In the genomic region with DNA sequence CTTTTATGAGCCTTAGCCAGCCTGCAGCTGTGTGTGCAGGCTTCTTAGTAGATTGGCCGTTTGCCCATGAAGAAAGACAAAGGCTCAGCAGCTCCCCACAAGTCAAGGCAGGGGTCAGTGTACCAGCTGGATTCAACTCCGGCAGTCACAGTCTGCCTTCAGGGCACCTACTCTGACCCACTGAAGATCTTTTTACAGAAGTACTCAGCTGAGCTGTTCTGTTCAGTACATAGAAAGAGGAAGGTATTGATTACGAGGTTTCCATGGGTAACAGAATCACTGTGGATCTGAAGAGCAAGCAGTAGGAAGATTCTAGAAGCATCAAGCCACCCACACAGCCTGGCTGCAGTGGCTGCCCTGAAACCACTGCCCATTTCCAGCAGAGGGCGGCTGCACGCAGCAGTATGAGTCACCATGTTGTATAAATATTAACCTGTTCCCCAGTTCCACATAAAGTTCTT, we compare ENCODE assay signal across 8 mouse cellular contexts.
A peak's percentile ranks its signal among the peaks of the same experiment; 100 is the strongest.
DNase-seq lines count a peak whose midpoint lies in the region; ATAC-seq and TF ChIP-seq lines count a peak whose summit lies in the region.

No protein-coding gene starts in this region.

- no peaks in the 10 kb centered on the region for H3K36me3 ChIP-seq in MEL (ENCODE audit: control insufficient read depth in 1 of 2, insufficient read depth in 2 of 2, low read length in 2 of 2)
- peaks cover 10% of the 10 kb centered on the region; the same call in 1 of the 2 replicates for H3K36me3 ChIP-seq in intestine, embryonic 14.5 days (ENCODE audit: control insufficient read depth, insufficient read depth, low read length)
- H3K36me3 ChIP-seq in liver, embryonic 14.5 days (replicated peaks; ENCODE audit: control insufficient read depth, insufficient read depth, low read depth), result no peaks in the 10 kb centered on the region

- TF ChIP-seq CTCF in MEL (IDR thresholded peaks at IDR 0.05 in 2 of 3, conservative IDR thresholded peaks at IDR 0.05 in 1 of 3; ENCODE audit: control insufficient read depth in 1 of 3, insufficient read depth in 1 of 3, low read depth in 2 of 3, low read length in 3 of 3, poor library complexity in 1 of 3, severe bottlenecking in 1 of 3), result peak in 2 of 3 experiments; percentile 26 to 27; a peak in 4 of 6 replicates
- peak; percentile 49 for TF ChIP-seq CTCF in liver, embryonic 14.5 days (IDR thresholded peaks at IDR 0.05; ENCODE audit: low read depth)

- peak; percentile 23 for DNase-seq in gastrocnemius, postnatal 14 days
- no peak for DNase-seq in gastrocnemius, postnatal 25 days
- peak; percentile 7 for DNase-seq in MEL (ENCODE audit: low read depth, low spot score)
- DNase-seq in embryo, embryonic 11 days, result peak; percentile 33
- DNase-seq in intestine, embryonic 14.5 days (ENCODE audit: low spot score), result no peak
- DNase-seq in liver, embryonic 14.5 days (ENCODE audit: low read depth in 3 of 3, low spot score in 3 of 3), result no peak
- peak; percentile 58 to 59 for DNase-seq in right cerebral cortex, postnatal 10 days (ENCODE audit: low spot score in 2 of 2)
- DNase-seq in spleen, postnatal 4 days (ENCODE audit: low spot score in 2 of 2), result no peak

- no peak overlapping the region for H3K4me2 ChIP-seq in intestine, embryonic 14.5 days (ENCODE audit: low read length)
- H3K4me2 ChIP-seq in liver, embryonic 14.5 days (ENCODE audit: low read depth), result no peak overlapping the region

- WGBS in intestine, embryonic 14.5 days, result 42% methylated on average over 5 of the region's 5 CpGs
- 60% methylated on average over 5 of the region's 5 CpGs for WGBS in liver, embryonic 14.5 days (ENCODE audit: insufficient replicate concordance)

- no peaks in the 10 kb centered on the region for H3K79me2 ChIP-seq in MEL (ENCODE audit: control insufficient read depth, insufficient read depth, low read length, poor library complexity)

- intact Hi-C loops in gastrocnemius, postnatal 14 days (cut with DNase I; ENCODE audit: low total_unique reads), result no loop called here

- TF ChIP-seq EP300 in MEL (IDR thresholded peaks at IDR 0.05; ENCODE audit: low read depth in 1 of 2, low read length in 2 of 2), result no peak
- TF ChIP-seq EP300 in liver, embryonic 14.5 days (IDR thresholded peaks at IDR 0.05; ENCODE audit: low read depth), result no peak

- TF ChIP-seq RAD21 in MEL (IDR thresholded peaks at IDR 0.05; ENCODE audit: low read depth, low read length), result peak; percentile 14

- no peak overlapping the region for H3K4me3 ChIP-seq in MEL (ENCODE audit: control insufficient read depth in 1 of 2, insufficient read depth in 1 of 2, low read depth in 2 of 2, low read length in 2 of 2)
- no peak overlapping the region for H3K4me3 ChIP-seq in intestine, embryonic 14.5 days (ENCODE audit: low read depth, low read length)
- no peak overlapping the region for H3K4me3 ChIP-seq in liver, embryonic 14.5 days (ENCODE audit: insufficient read depth in 1 of 2, low read depth in 2 of 2, low read length in 2 of 2)

- H3K4me1 ChIP-seq in MEL (ENCODE audit: control insufficient read depth in 1 of 2, insufficient read depth in 2 of 2, low read length in 2 of 2), result no peaks in the 10 kb centered on the region
- H3K4me1 ChIP-seq in intestine, embryonic 14.5 days (replicated peaks; ENCODE audit: control insufficient read depth, insufficient read depth, low read length), result 0 out of 2 replicates have a peak, but pooled peaks cover 4% of the 10 kb centered on the region
- H3K4me1 ChIP-seq in liver, embryonic 14.5 days (replicated peaks; ENCODE audit: control insufficient read depth in 2 of 2, insufficient read depth in 2 of 2, low read length in 1 of 2), result no peaks in the 10 kb centered on the region

- peak; percentile 83 for ATAC-seq in intestine, embryonic 14.5 days (replicated peaks; ENCODE audit: low FRiP score, low TSS enrichment, low read depth)
- ATAC-seq in liver, embryonic 14.5 days (ENCODE audit: insufficient read depth), result no peak

- H3K9me3 ChIP-seq in MEL (replicated peaks; ENCODE audit: insufficient read depth, low read length), result no peaks in the 10 kb centered on the region
- H3K9me3 ChIP-seq in intestine, embryonic 14.5 days (ENCODE audit: control insufficient read depth, low read length), result no peaks in the 10 kb centered on the region
- H3K9me3 ChIP-seq in liver, embryonic 14.5 days (ENCODE audit: control insufficient read depth, low read length), result no peaks in the 10 kb centered on the region

- H3K27me3 ChIP-seq in MEL (ENCODE audit: control insufficient read depth in 1 of 2, insufficient read depth in 2 of 2, low read length in 2 of 2), result no peaks in the 10 kb centered on the region
- no peaks in the 10 kb centered on the region for H3K27me3 ChIP-seq in intestine, embryonic 14.5 days (replicated peaks; ENCODE audit: control insufficient read depth, insufficient read depth, low read length)
- no peaks in the 10 kb centered on the region for H3K27me3 ChIP-seq in liver, embryonic 14.5 days (ENCODE audit: control insufficient read depth, insufficient read depth, low read length)

- no peak for TF ChIP-seq POLR2A in MEL (IDR thresholded peaks at IDR 0.05; ENCODE audit: control insufficient read depth in 1 of 2, insufficient read depth in 1 of 2, low read depth in 1 of 2, low read length in 2 of 2, poor library complexity in 1 of 2)

- H3K27ac ChIP-seq in MEL (ENCODE audit: control insufficient read depth, low read depth, low read length), result no peak overlapping the region
- H3K27ac ChIP-seq in intestine, embryonic 14.5 days (ENCODE audit: low read depth), result no peak overlapping the region
- no peak overlapping the region for H3K27ac ChIP-seq in liver, embryonic 14.5 days

- no peak overlapping the region for H3K9ac ChIP-seq in MEL (ENCODE audit: control insufficient read depth, low read depth, low read length, poor library complexity, severe bottlenecking)
- H3K9ac ChIP-seq in intestine, embryonic 14.5 days (ENCODE audit: low read length), result no peak overlapping the region
- H3K9ac ChIP-seq in liver, embryonic 14.5 days (replicated peaks), result no peak overlapping the region

TF ChIP-seq in MEL, 35 proteins besides CTCF, POLR2A, EP300 and RAD21:
- TF ChIP-seq BHLHE40 (IDR thresholded peaks at IDR 0.05; ENCODE audit: borderline replicate concordance, low read depth, low read length), result no peak
- TF ChIP-seq USF1 (IDR thresholded peaks at IDR 0.05; ENCODE audit: low read depth, low read length), result no peak
- TF ChIP-seq NELFE (IDR thresholded peaks at IDR 0.05; ENCODE audit: low read depth, low read length), result no peak
- peak; percentile 30; the same call in 1 of the 2 replicates for TF ChIP-seq SMC3 (IDR thresholded peaks at IDR 0.05; ENCODE audit: low read depth, low read length)
- no peak for TF ChIP-seq POLR2AphosphoS2 (IDR thresholded peaks at IDR 0.05; ENCODE audit: low read length)
- no peak for TF ChIP-seq SIN3A (IDR thresholded peaks at IDR 0.05; ENCODE audit: low read length)
- TF ChIP-seq MAZ (IDR thresholded peaks at IDR 0.05; ENCODE audit: low read depth, low read length), result no peak

Comparison
In these comparisons a context has a peak if more than half of its experiments do, and no peak if none do; other contexts are left out.
1. DNase-seq: peak in gastrocnemius, postnatal 14 days (single experiment), MEL (single experiment), embryo, embryonic 11 days (single experiment) and right cerebral cortex, postnatal 10 days (2 of 2); none in gastrocnemius, postnatal 25 days (single experiment), intestine, embryonic 14.5 days (single experiment), liver, embryonic 14.5 days (0 of 3) and spleen, postnatal 4 days (0 of 2).